Mouse (Mus musculus) E14TG2a.4 (cell line): ENCODE measurements at regions not wholly inside any gene's neighbourhood (a gene's known extent, or its start where the extent isn't known, plus 50 kb on each side); places are given as distances from the start of the nearest gene placed in this dataset.
A peak's percentile ranks its signal among the peaks of the same experiment; 100 is the strongest.

Source experiments
- H3K27me3 ChIP-seq: 2 replicates; pipeline ENCODE4 v1.6.1; 2014; ENCODE audit warnings: low read length, control low read depth; ENCODE audit not compliant: insufficient read depth
- H3K36me3 ChIP-seq: 2 replicates; pipeline ENCODE4 v1.6.1; 2014; ENCODE audit warnings: low read length, control low read depth; ENCODE audit not compliant: insufficient read depth
- H3K4me1 ChIP-seq: replicated peaks from 2 replicates; pipeline ENCODE4 v1.6.1; 2014; ENCODE audit warnings: low read depth, low read length, control low read depth
- H3K4me3 ChIP-seq: replicated peaks from 2 replicates; pipeline ENCODE4 v1.5.1; 2014; ENCODE audit warnings: mild to moderate bottlenecking, low read length
- H3K9me3 ChIP-seq: 2 replicates; pipeline ENCODE4 v1.6.1; 2014; ENCODE audit warnings: low read length, control low read depth
- CTCF ChIP-seq: conservative IDR thresholded peaks from 2 replicates; pipeline ENCODE4 v1.5.1; 2014; ENCODE audit warnings: low read length
- NANOG ChIP-seq: IDR thresholded peaks from 2 replicates; pipeline ENCODE4 v1.6.1; 2014; ENCODE audit warnings: borderline replicate concordance, low read length, mixed read lengths
- POU5F1 ChIP-seq: IDR thresholded peaks from 2 replicates; pipeline ENCODE4 v1.6.1; 2014; ENCODE audit warnings: low read length, borderline replicate concordance

- TF ChIP-seq POU5F1, result no peak
- peak; percentile 13 for TF ChIP-seq CTCF
- no peak for TF ChIP-seq NANOG
- Histone ChIP-seq H3K36me3 (no peaks in the 10 kb centered on the region), H3K9me3 (no peaks in the 10 kb centered on the region), H3K27me3 (no peaks in the 10 kb centered on the region), H3K4me3 (no peak overlapping the region), H3K4me1 (no peaks in the 10 kb centered on the region)
Measured at GRCm38 (mm10) chr1:151066379-151067128, 73.3 kb upstream of the Hmcn1 start.

GRCm38 (mm10) chr1:151074508-151075314 is 81.5 kb upstream of the Hmcn1 start:
- H3K36me3 ChIP-seq, result no peaks in the 10 kb centered on the region
- no peaks in the 10 kb centered on the region for H3K9me3 ChIP-seq
- H3K4me3 ChIP-seq, result no peak overlapping the region
- peaks cover 8% of the 10 kb centered on the region for H3K4me1 ChIP-seq
- no peak for TF ChIP-seq NANOG
- TF ChIP-seq POU5F1, result no peak
- no peak for TF ChIP-seq CTCF
- no peaks in the 10 kb centered on the region for H3K27me3 ChIP-seq

- Histone ChIP-seq H3K27me3 (no peaks in the 10 kb centered on the region), H3K4me3 (no peak overlapping the region)
- TF ChIP-seq CTCF (no peak), POU5F1 (no peak), NANOG (no peak)
Measured at GRCm38 (mm10) chr1:151075541-151075940, 82.3 kb upstream of the Hmcn1 start.

GRCm38 (mm10) chr1:151078909-151079522 is 85.8 kb upstream of the Hmcn1 start:
- TF ChIP-seq POU5F1 (no peak), CTCF (peak; percentile 75)
- H3K36me3 ChIP-seq, result no peaks in the 10 kb centered on the region
- no peak overlapping the region for H3K4me3 ChIP-seq
- peaks cover 7% of the 10 kb centered on the region for H3K9me3 ChIP-seq
- H3K27me3 ChIP-seq, result no peaks in the 10 kb centered on the region
- peaks cover 29% of the 10 kb centered on the region for H3K4me1 ChIP-seq

More at GRCm38 (mm10) chr1:151075541-151075940, 82.3 kb upstream of the Hmcn1 start:
- Histone ChIP-seq H3K4me1 (peaks cover 16% of the 10 kb centered on the region), H3K36me3 (no peaks in the 10 kb centered on the region), H3K9me3 (no peaks in the 10 kb centered on the region)

DNA sequence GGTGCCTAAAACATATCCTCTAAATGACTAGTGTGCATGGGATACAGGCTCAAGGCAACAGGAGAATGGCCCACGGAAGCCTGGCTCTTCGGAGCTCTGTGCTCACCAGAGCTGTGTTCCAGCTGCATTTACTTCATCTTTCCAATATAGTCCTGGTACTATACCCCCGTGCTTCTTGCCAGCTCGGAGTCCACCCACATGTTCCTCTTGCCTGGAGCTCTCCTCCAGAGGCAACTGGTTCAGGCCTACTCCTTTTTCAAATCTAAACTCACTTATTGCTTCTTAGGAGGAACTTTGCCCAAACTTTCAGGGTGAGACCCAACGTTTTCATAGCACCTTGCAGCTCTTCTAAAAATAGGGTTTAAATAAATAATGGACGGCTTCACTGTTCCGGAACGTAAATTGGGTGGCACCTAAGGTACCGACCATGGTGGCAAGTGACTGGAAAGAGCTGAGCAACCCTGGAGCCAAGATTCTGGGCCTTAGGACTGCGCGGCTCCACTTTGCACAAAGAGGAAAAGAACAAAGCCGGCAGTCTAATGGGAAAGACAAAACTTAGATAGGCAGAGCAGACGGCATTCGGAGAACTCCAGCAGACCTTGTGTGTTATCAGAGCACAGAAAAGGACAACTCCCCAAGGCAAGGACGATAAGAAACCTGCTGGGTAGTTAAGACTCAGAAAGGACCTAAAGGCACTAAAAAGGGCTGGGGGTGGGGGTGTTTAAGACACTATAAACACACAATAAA is 86.6 kb upstream of the Hmcn1 start:
- peaks cover 12% of the 10 kb centered on the region for H3K9me3 ChIP-seq
- no peaks in the 10 kb centered on the region for H3K27me3 ChIP-seq
- TF ChIP-seq NANOG, result no peak
- no peak for TF ChIP-seq POU5F1
- TF ChIP-seq CTCF, result no peak
- no peaks in the 10 kb centered on the region for H3K36me3 ChIP-seq
- no peak overlapping the region for H3K4me3 ChIP-seq
- H3K4me1 ChIP-seq, result peaks cover 29% of the 10 kb centered on the region

DNA sequence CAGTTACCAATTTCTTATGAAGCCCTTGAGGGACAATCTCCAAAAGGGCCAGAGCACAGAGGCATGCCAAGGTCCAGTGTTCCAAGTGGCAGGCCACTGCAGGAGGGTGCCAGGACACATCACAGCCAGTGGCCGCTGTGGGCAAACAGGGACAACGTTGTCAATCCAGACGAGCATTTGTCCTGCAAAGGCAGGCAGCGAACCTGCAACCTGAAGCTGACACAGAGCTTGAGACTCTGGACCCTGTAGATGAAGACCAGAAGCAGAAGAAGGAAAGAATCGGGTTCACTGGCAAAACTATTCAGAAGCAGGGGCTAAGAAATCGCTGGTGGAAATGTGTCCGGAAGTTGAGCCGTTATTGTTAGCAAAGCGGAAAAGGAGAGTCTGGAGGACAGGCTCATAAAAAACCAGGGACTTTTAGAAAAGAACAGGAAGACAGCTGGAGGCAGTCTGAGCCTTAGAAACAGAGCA is 87.3 kb upstream of the Hmcn1 start:
- Histone ChIP-seq H3K4me1 (peaks cover 29% of the 10 kb centered on the region), H3K4me3 (peak overlapping the region; percentile 26; the same call in 1 of the 2 replicates), H3K36me3 (no peaks in the 10 kb centered on the region), H3K9me3 (peaks cover 19% of the 10 kb centered on the region), H3K27me3 (no peaks in the 10 kb centered on the region)
- TF ChIP-seq NANOG, result no peak
- TF ChIP-seq POU5F1, result no peak
- TF ChIP-seq CTCF, result no peak

DNA sequence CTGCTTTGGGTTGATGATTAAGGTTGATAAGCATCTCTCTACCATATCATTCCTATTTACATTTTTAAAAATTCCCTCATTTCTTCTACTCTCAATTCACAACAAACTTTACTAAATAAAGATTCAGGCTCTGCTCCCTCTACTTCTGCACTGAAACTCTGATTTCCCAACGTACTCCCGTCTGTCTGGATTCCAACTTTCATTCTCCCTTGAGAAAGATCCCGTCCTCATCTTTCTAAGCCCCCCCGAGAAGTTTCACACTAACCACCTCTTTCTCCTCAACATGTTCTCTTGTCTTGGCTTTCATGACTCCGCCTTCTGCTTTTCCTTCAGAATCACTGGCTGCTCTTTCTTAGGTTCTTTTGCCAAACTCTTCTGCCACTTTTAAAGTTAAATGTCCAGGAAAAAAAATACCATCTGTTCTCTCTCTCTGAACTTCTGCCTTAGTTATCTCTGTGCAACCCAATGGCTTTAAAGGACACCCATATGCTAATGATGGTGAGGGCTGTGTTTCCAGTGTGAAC is 89.3 kb upstream of the Hmcn1 start:
- peaks cover 36% of the 10 kb centered on the region for H3K4me1 ChIP-seq
- H3K9me3 ChIP-seq, result peaks cover 40% of the 10 kb centered on the region
- TF ChIP-seq POU5F1, result no peak
- TF ChIP-seq NANOG, result no peak
- TF ChIP-seq CTCF, result no peak
- H3K4me3 ChIP-seq, result no peak overlapping the region
- H3K36me3 ChIP-seq, result no peaks in the 10 kb centered on the region
- no peaks in the 10 kb centered on the region for H3K27me3 ChIP-seq
